Mouse (Mus musculus): ENCODE measurements at regions not wholly inside any gene's neighbourhood (a gene's known extent, or its start where the extent isn't known, plus 50 kb on each side); places are given as distances from the start of the nearest gene placed in this dataset.

GRCm38 (mm10) chr15:62862574-62862973, 982.4 kb downstream of the Gsdmc2 start:
- TF ChIP-seq CTCF (IDR thresholded peaks at IDR 0.05; ENCODE audit: extremely low read depth, insufficient read depth, insufficient read length, insufficient replicate concordance), result no peak
- no peak for TF ChIP-seq POLR2A (IDR thresholded peaks at IDR 0.05; ENCODE audit: low read depth, low read length)

All from spleen, adult 2 months (tissue).